Mouse (Mus musculus) thymus, postnatal 4 days (tissue): ENCODE measurements at regions not wholly inside any gene's neighbourhood (a gene's known extent, or its start where the extent isn't known, plus 50 kb on each side); places are given as distances from the start of the nearest gene placed in this dataset.

Source experiments
- DNase-seq: peaks from one replicate; pipeline ENCODE4 v3.0.0; 2021

GRCm38 (mm10) chr2:167777331-167778085, 87.9 kb upstream of the Tmem189 start:
- DNase-seq: peak; percentile 68

GRCm38 (mm10) chr2:167776251-167777168, 86.9 kb upstream of the Tmem189 start:
- DNase-seq: no peak

DNA sequence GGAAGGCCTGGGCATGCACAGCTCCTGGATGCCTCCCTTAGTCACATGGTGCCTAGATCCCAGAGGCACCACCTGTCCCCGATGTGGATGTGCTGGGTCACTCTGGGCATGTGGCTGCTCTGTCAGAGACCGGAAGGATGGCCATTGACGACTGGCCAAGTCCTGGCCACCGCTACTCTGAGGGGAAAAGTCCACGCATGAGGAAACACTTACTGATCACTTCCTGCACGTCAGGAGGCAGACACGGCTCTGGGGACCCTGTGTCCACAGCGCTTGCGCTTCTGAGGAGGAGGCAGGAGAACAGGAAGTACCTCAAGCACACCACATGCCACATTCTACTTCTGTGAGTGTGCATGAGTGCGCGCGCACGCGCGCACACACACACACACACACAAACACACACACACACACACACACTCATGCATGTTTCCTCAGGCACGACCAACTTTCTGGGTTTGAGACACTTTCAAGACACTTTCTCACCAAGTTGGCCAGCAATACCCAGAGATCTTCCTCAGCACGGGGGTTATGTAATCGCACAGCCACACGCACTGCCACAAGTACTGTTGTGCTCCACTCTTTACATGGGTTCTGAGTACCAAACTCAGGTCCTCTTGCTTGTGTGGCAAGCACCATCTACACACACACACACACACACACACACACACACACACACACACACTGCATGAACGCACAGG, 85.7 kb upstream of the Tmem189 start:
- DNase-seq: peak; percentile 67

DNA sequence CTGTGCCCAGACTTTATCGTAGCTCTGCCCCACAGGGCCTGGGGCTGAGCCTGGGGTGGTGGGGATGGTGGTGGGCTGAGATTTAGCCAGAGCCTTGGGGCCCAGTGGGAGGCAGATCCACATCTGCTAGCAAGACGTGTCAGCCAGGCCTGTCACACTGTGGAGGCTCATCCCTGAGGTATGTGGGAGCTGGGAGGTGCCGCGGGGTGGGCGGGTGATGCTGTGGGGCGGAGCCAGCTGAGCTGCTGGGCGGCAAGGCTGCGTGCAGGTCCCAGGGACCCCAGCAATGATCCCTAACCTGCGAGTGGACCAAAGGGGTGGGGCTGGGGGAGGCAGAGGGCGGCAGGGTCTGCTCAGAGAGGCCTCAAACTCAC, 85.2 kb upstream of the Tmem189 start:
- DNase-seq: peak; percentile 43

DNA sequence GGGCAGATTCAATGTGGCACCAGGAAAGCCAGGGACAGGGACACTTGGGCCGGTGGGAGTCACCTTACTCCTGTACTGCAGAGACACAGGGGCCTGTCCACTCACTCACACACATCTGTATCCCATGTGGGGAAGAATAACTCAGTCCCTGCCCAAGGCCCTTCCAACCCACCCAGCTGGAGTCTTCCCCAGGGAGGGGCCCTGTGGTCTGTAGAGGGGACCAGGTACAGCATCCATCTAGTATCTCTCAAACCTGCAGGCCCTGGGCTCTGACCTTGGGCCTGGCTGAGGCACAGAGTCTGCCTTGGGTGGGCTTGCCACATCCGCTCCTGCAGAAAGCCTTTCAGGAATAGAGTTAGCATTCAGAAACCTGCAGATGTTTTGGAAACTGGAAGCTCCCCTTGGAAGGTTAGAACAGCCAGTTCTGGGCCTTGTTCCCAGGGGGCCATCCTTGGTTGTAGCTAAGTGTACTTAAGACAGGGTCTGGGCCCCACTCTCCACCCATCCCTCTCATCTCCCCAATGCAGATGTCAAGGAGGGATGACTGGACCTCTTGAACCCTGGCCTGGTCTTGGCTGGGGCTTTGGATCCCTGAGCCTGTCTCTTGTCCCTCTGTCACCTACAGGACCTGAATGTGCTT, 84.7 kb upstream of the Tmem189 start:
- no peak for DNase-seq

DNA sequence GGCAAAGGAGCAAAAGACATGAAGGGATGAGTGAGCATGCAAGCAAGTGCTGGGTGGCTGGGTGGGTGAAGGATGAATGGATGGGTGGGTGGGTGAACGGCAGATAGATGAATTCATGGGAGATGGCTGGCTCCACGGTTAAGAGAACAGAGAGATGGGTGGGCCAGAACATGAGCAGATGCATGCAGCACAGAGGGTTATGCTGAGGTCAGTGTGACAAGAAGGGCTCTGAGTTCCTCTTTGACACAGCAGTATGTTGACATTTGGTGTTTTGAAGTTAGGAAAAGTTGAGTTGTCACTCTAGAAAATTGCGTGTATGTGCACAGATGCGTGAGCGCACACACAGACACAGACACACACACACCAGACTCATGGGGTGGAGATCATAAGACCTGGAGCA, 83.2 kb upstream of the Tmem189 start:
- no peak for DNase-seq

- no peak for DNase-seq
These were observed 78.3 kb upstream of the Tmem189 start for GRCm38 (mm10) chr2:167767962-167768361.

GRCm38 (mm10) chr2:167767371-167767770, 77.7 kb upstream of the Tmem189 start:
- no peak for DNase-seq

GRCm38 (mm10) chr2:167765811-167766210, 76.2 kb upstream of the Tmem189 start:
- DNase-seq: no peak

DNA sequence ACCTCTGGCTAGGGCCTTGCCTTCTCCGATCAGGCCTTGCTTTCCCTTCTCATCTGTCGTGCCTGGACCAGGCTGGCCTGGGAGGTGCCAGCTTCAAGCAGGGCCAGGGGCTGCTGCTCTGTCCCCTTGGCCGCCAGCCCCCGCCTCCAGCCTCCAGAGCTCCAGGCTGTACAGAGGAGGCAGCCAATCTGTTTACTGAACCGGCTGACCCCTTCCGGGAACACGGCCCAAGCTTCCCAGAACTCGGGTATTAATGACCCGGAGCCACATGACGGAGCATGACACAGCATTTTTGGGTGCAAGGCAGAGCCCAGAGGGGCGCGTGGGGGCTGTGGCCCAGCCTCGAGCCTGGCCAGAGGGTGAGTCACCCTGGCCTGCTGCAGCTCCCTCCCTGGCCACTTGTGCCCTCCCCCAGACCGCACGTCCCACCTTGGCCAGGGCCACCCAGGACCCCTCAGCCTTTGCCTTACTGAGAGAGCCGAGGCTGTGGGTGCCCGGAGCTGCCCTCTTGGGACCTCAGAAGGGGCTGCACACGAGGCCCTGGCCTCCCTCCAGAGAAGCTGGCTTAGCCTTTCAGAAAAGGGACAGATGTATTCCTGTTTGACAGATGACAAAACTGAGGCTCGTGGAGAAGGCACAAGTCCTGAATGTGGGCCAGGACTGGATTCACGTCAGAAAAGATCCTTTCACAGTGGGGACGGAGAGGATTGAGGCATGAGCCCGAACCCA, 75.6 kb upstream of the Tmem189 start:
- DNase-seq: no peak

- no peak for DNase-seq
These were observed 74.3 kb upstream of the Tmem189 start for GRCm38 (mm10) chr2:167763891-167764410.

- DNase-seq: no peak
These were observed 71.8 kb upstream of the Tmem189 start for GRCm38 (mm10) chr2:167761404-167761936.

DNA sequence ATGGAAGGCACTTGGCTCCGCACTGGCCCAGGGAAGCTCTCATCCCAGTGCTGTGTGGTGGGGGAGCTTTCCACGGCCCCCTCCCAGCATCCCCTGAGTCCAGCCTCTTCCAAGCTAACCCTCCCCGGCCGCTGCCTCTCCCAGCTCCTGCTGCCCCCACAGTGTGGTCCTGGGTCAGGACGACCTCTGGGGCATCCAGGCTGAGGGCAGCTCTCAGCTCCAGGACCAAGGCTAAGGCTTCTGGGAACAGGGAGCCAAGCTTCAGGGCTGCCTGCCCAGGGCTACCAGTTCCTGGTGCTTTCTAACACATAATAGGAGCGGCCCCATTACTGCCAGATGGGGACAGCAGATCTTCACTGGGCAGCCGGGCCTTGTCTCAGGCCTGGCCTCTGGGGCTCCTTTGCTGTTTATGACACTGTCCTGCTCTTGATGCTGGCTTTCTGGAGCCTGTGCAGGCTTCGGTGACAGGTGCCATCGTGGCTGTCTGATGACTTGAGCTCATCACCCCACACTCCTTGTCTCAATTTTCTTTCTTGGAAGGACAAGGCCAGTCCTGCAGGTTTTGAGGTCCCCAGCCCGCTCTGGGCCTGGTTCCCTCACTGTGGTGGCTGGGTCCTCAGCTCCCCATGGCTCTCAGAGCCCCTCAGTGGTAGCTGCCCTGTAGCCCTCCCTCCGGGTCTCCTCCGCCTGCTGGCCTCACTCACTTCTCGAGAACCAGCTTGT, 71.2 kb upstream of the Tmem189 start:
- DNase-seq: no peak

DNA sequence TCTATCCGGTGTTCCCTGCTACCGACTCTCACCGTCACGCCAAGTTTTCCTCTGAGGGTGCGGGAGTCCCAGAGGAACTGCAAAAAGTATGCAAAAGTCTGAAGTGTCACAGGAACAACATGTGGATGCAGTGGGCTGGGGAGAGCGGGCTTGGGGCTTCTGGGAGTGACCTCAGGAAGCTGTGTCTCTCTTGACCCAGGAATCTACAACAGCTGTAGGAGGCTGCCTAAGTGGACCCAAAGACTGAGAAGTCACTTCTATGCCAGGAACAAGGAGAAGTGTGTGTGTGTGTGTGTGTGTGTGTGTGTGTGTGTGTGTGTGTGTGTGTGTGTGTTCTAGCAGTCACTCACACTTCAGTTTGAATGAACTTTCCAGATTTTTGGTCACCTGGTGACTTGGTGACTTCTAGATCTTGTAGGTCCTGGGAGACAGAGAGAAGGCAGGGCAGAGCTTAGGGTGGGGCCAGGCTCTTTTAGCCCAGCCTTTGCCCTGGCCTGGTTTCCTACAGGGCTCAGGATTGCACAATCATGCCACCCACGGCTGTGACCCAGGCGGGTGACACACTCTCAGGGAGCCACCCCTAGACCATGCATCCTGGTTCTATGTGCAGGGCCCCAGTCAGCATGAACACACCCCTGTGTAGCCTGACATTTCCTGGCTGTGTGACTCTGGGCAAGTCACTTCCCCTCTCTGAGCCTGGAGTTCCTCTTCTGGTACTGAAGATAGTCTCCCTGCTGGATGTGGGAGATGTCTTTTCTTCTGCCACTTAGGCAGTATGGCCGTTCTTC, 70.2 kb upstream of the Tmem189 start:
- no peak for DNase-seq

DNA sequence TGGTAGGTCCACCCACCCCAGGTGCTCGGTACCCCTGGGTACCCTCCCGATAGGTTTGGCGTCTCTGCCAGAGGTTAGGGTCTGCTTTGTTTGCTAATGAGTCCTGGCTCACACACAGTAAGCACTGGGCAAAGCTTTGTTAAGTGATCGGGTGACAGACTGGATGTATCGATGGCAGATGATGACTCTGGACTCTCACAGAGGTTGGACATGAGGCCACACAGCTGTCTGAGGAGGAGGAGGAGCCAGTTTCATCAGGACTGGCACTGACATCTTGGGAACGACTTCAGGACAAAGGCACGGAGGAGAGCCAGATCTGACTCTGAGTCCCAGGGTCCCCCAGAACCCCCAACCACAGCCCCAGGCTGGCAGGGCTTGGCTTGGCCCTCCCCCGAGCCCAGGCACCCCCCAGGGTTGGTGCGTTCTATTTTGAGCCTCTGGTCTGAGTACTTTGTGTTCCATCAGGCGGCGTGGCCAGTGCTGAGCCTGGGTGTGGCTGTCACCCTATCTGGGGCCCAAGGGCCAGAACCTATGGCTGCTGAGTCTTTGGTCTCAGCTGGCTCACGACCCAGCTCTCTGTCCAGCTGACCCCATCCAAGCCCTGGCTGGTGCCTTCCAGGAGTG, 67.6 kb upstream of the Tmem189 start:
- DNase-seq: no peak

DNA sequence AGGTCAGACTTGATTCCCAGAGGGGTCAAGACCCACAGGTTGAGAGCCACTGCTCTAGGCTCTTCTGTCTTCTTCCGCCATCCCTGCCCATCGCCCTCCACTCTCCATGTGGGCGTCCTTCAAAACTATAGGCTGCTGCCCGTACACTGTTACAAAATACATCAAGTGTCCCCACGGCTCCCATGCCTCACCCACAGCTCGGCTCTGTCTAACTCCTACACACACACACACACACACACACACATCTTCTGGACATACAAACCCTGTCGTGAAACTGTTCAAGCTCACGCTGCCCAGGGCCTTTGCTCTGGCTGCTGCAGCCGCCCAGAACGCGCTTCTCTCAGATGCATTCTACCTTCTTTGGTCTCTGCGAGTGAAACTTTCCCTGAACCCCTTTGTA, 67.1 kb upstream of the Tmem189 start:
- no peak for DNase-seq

DNA sequence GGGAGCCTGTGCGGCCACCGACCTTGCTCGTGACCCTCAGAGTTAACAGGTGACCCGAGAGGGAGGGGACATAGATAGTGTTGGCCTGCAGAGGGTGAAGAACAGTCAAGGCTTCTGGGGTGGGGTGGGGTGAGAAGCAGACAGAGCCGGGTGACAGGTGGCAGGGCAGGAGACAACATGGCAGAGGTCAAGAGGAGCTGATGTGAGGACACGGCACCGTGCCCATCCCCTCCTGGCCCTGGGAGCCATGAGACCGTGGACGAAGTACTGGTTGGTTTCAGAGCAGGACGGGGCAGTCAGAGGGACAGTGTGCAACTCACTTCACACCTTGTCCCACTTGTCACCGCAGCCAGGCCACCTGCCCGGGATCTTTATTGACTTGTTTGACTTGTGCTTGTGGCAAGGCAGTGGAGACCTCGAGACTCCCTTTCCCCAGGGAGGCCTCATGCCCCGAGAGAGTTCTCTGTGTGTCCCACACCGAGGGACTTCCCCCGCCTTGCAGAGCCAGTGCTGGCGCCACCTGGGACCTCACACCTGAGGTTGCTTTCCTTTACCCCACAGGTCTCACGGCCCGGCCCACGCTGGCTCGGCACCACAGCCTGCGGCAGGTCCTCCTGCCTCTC, 65.4 kb upstream of the Tmem189 start:
- DNase-seq: no peak

- DNase-seq: no peak
These were observed 64.3 kb upstream of the Tmem189 start for GRCm38 (mm10) chr2:167753898-167754297.
